Mouse (Mus musculus) gonadal fat pad, adult 2 months (tissue): ENCODE results near the gene Fut11. TPM values are rescaled to one million over a fixed set of nuclear protein-coding genes. Genes with fewer than 3 reads are reported as not detected.

ENCODE experiments used
- polyA plus RNA-seq: library from polyadenylated mRNA; depleted of rRNA; stranded (reverse); fragments of >200 nt; gene quantifications from 2 replicates; pipeline ENCODE4 v1.2.3, GENCODE M21; 2012; rRNA removed

The Fut11 gene
- polyA plus RNA-seq, 1 experiment, result 13.0 TPM

Other genes starting within 250 kb of the Fut11 start
- gene Cfap70, start 242.7 kb upstream of the Fut11 start, polyA plus RNA-seq, result 0.78 and 0.85 TPM in 2 replicates
- gene Anxa7, start 214.8 kb upstream of the Fut11 start, polyA plus RNA-seq, result 72.9 and 87.9 TPM in 2 replicates
- 0.57 and 0.90 TPM in 2 replicates for gene Mss51, start 198.1 kb upstream of the Fut11 start, polyA plus RNA-seq
- 13.9 and 16.8 TPM in 2 replicates for gene Ppp3cb, start 148.4 kb upstream of the Fut11 start, polyA plus RNA-seq
- 13.0 and 14.8 TPM in 2 replicates for gene Usp54, start 53.9 kb upstream of the Fut11 start, polyA plus RNA-seq
- gene Myoz1, start 38.4 kb upstream of the Fut11 start, polyA plus RNA-seq, result 1.1 and 1.6 TPM in 2 replicates
- 0.43 and 0.49 TPM in 2 replicates for gene Synpo2l, start 26.6 kb upstream of the Fut11 start, polyA plus RNA-seq
- 160 and 173 TPM in 2 replicates for gene Sec24c, start 20.7 kb upstream of the Fut11 start, polyA plus RNA-seq
- gene Chchd1, start 8.0 kb downstream of the Fut11 start, polyA plus RNA-seq, result 32.0 and 32.1 TPM in 2 replicates
- gene Zswim8, start 12.6 kb downstream of the Fut11 start, polyA plus RNA-seq, result 177 and 198 TPM in 2 replicates
- 55.9 and 56.1 TPM in 2 replicates for gene Ndst2, start 39.6 kb downstream of the Fut11 start, polyA plus RNA-seq
- 38.5 and 43.3 TPM in 2 replicates for gene Camk2g, start 99.1 kb downstream of the Fut11 start, polyA plus RNA-seq
- gene Plau, start 141.7 kb downstream of the Fut11 start, polyA plus RNA-seq, result 25.6 and 29.9 TPM in 2 replicates
- gene Vcl, start 234.4 kb downstream of the Fut11 start, polyA plus RNA-seq, result 82.0 and 85.2 TPM in 2 replicates